17 mouse cellular contexts compared by ENCODE assay signal in genomic region chr14:114547910-114548680, GRCm38 (mm10).
DNase-seq lines count a peak whose midpoint lies in the region; ATAC-seq lines count a peak whose summit lies in the region.
"Had no signal": no experiment of that assay in that cellular context is flagged by ENCODE, and none has a peak within 500 bp of the region (broad histone marks: within the 10 kb centered on the region; RNA-seq: fewer than 3 reads in every experiment).

No protein-coding gene starts in this region.

- peak; percentile 8 for DNase-seq in adrenal gland, postnatal 10 days
- DNase-seq in adrenal gland, adult 18-20 months (ENCODE audit: low spot score in 2 of 2) = no peak
- DNase-seq in layer of hippocampus, adult 8-10 months (ENCODE audit: low spot score in 2 of 2) = peak; percentile 12 to 35
- DNase-seq in layer of hippocampus, postnatal 25 days (ENCODE audit: extremely low spot score in 1 of 2, low spot score in 1 of 2) = no peak
- peak; percentile 34 to 47 for DNase-seq in left cerebral cortex, adult 18-20 months (ENCODE audit: low spot score in 2 of 2)
- DNase-seq in telencephalon, adult 2 months (ENCODE audit: low read depth, low spot score) = peak; percentile 71
- no peak for DNase-seq in heart, adult 9 months (ENCODE audit: low spot score in 2 of 2)
- DNase-seq: adrenal gland, postnatal 25 days; kidney, postnatal 10 days had no signal

- no peak overlapping the region for H3K4me3 ChIP-seq in kidney, embryonic 16.5 days (ENCODE audit: low read length)
- H3K4me3 ChIP-seq: embryonic facial prominence, embryonic 15.5 days; heart, embryonic 12.5 days; hindbrain, embryonic 10.5 days; intestine, embryonic 15.5 days; liver, embryonic 15.5 days; stomach, embryonic 15.5 days had no signal

- no peaks in the 10 kb centered on the region for H3K9me3 ChIP-seq in kidney, embryonic 16.5 days (ENCODE audit: low read length)
- H3K9me3 ChIP-seq: embryonic facial prominence, embryonic 15.5 days; heart, embryonic 12.5 days; hindbrain, embryonic 10.5 days; intestine, embryonic 15.5 days; liver, embryonic 15.5 days; stomach, embryonic 15.5 days had no signal

- no peak for ATAC-seq in kidney, embryonic 16.5 days (ENCODE audit: low FRiP score, low TSS enrichment)
- ATAC-seq: intestine, embryonic 15.5 days had no signal

- H3K9ac ChIP-seq in kidney, embryonic 16.5 days (replicated peaks; ENCODE audit: low read length) = no peak overlapping the region
- H3K9ac ChIP-seq: embryonic facial prominence, embryonic 15.5 days; heart, embryonic 12.5 days; intestine, embryonic 15.5 days; liver, embryonic 15.5 days; stomach, embryonic 15.5 days had no signal

- H3K4me2 ChIP-seq in kidney, embryonic 16.5 days (replicated peaks; ENCODE audit: low read depth, low read length) = no peak overlapping the region
- H3K4me2 ChIP-seq: embryonic facial prominence, embryonic 15.5 days; heart, embryonic 12.5 days; intestine, embryonic 15.5 days; liver, embryonic 15.5 days; stomach, embryonic 15.5 days had no signal

- WGBS in kidney, embryonic 16.5 days = 66% methylated on average over 4 of the region's 4 CpGs

- no peaks in the 10 kb centered on the region for H3K36me3 ChIP-seq in kidney, embryonic 16.5 days (ENCODE audit: insufficient read depth, low read length)
- H3K36me3 ChIP-seq: embryonic facial prominence, embryonic 15.5 days; heart, embryonic 12.5 days; hindbrain, embryonic 10.5 days; intestine, embryonic 15.5 days; liver, embryonic 15.5 days; stomach, embryonic 15.5 days had no signal

- no peaks in the 10 kb centered on the region for H3K27me3 ChIP-seq in kidney, embryonic 16.5 days (ENCODE audit: insufficient read depth, low read length)
- H3K27me3 ChIP-seq: embryonic facial prominence, embryonic 15.5 days; heart, embryonic 12.5 days; intestine, embryonic 15.5 days; liver, embryonic 15.5 days; stomach, embryonic 15.5 days had no signal

- no peaks in the 10 kb centered on the region for H3K4me1 ChIP-seq in kidney, embryonic 16.5 days (ENCODE audit: insufficient read depth, low read length)
- H3K4me1 ChIP-seq: embryonic facial prominence, embryonic 15.5 days; heart, embryonic 12.5 days; hindbrain, embryonic 10.5 days; intestine, embryonic 15.5 days; liver, embryonic 15.5 days; stomach, embryonic 15.5 days had no signal

- H3K27ac ChIP-seq in kidney, embryonic 16.5 days (ENCODE audit: low read length) = no peak overlapping the region
- H3K27ac ChIP-seq: embryonic facial prominence, embryonic 15.5 days; hindbrain, embryonic 10.5 days; intestine, embryonic 15.5 days; liver, embryonic 15.5 days; macrophage; stomach, embryonic 15.5 days had no signal

Comparison
In these comparisons a context has a peak if more than half of its experiments do, and no peak if none do; other contexts are left out.
1. DNase-seq: peak in adrenal gland, postnatal 10 days (single experiment), layer of hippocampus, adult 8-10 months (2 of 2), left cerebral cortex, adult 18-20 months (2 of 2) and telencephalon, adult 2 months (single experiment); none in adrenal gland, adult 18-20 months (0 of 2), layer of hippocampus, postnatal 25 days (0 of 2) and heart, adult 9 months (0 of 2).